Mouse (Mus musculus): ENCODE measurements around the gene Kcnk3. TPM values are rescaled to one million over a fixed set of nuclear protein-coding genes. Genes with fewer than 3 reads are reported as not detected.
A peak's percentile ranks its signal among the peaks of the same experiment; 100 is the strongest.

Kcnk3 gene
- total RNA-seq (2021) = under 1 TPM; 0.18 to 0.59 TPM
- long read RNA-seq, experiment 1, partial matches to known transcripts = 0 of 2 reads
- long read RNA-seq, experiment 1, other reads (novel, unspliced or antisense) = 0 of 2 reads
- long read RNA-seq, experiment 2, partial matches to known transcripts = 0 of 1 reads
- long read RNA-seq, experiment 2, other reads (novel, unspliced or antisense) = 0 of 1 reads

- DNase-seq (ENCODE audit: low spot score) = peak; percentile 45
Measured at GRCm38 (mm10) chr5:30587681-30588300, at the start of gene Kcnk3. Kcnk3 (plus strand) TSS chr5:30588170.

- no peak for DNase-seq (ENCODE audit: low spot score)
Measured at GRCm38 (mm10) chr5:30545698-30546097, 42.3 kb upstream of the Kcnk3 start, which contains the start of gene Cib4. Cib4 (minus strand) TSS chr5:30545836.

GRCm38 (mm10) chr5:30548681-30549080 lies 39.3 kb upstream of the Kcnk3 start:
- no peak for DNase-seq (ENCODE audit: low spot score)

DNA sequence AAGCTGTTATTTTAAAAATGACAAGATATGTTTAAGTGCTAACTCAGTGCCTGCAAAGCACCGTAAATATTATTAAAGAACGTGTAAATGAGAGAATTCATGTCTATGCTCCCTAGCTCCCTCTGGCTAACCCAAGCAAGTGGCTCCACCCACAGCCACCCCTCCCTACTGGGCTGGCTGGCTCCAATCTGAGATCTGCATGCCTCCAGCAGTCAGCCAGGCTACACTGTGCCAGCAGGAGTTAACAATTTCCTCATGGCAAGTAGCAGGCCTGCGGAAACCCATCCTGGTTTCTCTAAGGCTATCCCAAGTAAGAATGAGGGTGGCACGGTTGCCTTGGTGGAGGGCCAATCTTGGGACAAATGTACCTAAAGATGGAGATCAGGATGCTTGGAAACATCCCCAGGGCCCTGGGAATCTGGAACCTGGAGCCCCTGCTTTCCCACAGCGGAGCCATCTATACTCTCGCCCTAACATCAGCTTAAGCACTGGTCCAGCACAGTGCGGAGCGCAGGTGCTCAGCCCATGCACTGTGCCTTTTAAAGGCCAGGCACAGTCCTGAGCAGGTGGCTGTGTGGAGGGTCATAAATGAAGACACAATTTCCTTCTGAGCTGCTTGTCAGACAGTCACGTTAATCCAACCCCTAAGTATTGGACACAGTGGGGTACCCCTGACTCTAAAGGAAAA lies 37.5 kb upstream of the Kcnk3 start:
- DNase-seq (ENCODE audit: low spot score) = no peak

DNA sequence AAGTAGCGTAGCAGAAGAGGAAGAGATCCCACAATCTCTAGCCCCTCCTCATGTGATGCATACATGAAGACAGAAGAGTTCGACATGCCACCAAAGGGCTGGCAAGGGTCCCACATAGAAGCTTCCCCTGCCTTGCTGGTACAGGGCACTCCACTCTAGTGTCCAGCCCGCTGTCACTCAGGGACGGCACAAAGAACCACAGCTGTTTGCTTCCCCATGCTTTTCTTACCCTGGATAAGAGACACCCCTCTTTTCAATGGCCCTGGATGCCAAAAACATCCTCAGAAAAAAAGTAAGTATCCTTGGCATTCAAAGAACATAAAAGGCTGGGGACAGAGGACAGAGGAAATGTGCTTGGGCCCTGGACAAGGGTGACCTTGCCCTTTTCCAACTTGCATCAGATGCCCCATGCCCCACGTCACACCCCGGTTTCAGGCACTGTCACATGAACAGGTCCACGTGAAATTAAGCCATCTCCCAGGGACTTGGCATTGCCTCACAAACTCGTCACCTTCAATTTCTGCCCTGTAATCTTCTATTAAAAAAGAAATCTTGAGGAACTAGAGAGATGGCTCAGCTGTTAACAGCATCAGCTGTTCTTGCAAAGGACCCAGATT lies 36.8 kb upstream of the Kcnk3 start:
- no peak for DNase-seq (ENCODE audit: low spot score)

DNA sequence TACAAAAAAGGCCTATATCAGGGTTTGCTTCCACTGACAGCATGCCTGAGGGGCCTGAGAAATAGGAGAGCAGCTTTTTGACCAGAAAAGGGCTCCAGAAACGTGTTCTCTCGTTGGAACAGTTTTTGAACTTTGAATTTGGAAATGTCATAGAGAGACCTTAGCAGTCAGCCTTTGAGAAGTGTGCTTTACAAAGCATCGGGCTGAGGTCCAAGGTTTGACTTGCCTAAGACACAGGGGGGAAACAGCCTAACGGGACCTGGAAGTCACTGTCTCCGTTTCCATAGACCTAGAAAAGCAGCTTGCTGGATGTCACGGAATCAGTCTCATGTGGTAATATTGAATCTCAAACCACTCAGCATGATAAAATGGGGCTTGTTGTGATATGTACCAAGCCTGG lies 36.0 kb upstream of the Kcnk3 start:
- no peak for DNase-seq (ENCODE audit: low spot score)

GRCm38 (mm10) chr5:30553936-30554335 lies 34.0 kb upstream of the Kcnk3 start:
- no peak for DNase-seq (ENCODE audit: low spot score)

DNA sequence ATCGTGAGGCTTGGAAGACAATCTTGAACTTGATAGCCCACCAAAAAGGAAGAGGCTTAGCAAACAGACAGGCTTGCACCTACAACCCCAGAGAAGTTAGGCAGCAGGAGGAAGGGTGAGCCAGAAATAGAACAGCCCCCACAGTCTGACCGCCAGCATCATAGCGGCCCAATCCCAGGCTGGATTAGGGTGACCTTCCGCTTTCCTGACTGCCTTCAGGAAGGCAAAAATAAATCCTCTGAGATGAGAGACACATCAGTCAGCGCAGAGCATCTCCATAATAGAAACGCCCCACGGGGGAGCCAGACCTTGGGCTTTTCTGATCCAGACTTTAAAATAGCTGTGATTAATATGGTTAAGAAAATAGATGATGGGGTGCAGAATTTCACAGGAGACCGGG lies 33.0 kb upstream of the Kcnk3 start:
- DNase-seq (ENCODE audit: low spot score) = no peak

- DNase-seq (ENCODE audit: low spot score) = no peak
Measured at GRCm38 (mm10) chr5:30556284-30556683, 31.7 kb upstream of the Kcnk3 start.

- no peak for DNase-seq (ENCODE audit: low spot score)
Measured at GRCm38 (mm10) chr5:30559421-30559820, 28.5 kb upstream of the Kcnk3 start.

DNA sequence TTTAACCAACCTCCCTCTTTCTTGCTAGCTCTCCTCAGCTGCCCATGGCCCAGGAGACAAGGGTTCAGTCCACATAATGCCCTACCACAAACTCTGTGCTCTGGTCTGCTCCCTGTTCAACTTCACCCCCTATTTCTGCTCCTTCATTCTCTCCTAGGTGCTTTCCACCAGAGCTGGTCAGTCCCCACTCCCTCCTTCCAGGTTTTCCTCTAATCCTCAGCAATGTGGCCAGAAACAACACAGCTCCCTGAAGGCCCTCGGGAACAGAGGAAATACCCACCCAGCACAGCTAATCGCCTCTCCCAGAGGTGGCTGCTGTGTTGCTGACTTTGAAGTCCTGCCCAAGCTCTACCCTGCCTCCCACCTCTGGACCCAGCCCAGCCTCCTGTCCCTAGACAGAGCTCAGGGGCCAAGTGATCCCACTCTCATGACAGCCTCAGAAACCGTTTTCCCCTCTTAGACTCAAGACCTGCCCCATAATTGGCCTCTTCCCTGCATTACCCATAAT lies 27.9 kb upstream of the Kcnk3 start:
- no peak for DNase-seq (ENCODE audit: low spot score)

DNA sequence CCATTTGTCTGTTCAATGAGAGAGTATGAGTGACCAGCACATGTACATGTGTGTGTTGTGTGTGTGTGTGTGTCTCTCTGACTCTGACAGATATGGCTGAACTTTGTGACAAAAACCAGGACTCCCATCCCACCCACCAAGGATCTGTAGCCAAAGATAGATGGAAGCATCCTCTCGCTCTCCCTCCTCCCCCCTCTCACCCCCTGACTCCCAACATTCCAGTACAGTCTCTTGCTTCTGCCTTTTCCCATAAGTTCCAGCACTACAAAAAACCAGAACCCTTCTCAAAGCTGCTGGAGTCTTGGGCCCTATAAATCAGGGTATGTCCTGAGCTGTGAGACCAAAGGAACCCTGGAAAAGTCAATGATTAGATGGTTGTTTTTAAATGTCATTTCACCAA lies 19.5 kb upstream of the Kcnk3 start:
- DNase-seq (ENCODE audit: low spot score) = no peak

DNA sequence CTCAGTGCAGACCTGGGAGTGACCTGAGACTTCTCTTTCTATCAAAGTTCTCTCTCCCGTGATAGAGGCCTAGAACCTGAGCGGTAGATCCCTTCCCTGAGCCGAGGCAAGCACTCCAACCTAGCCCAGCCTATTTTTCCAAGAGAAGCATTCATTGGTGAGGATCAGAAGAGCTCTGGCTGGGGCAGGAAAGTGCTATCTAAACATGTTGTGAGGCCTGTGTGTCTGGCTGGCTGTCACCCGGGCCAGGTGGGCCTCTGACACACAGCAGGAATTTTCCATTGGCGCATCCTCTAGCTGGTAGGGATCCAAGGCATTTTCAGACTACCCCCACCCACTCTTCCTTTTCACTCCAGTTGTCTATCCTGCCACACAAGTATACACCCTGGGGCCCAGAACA lies 16.1 kb upstream of the Kcnk3 start:
- DNase-seq (ENCODE audit: low spot score) = no peak

- no peak for DNase-seq (ENCODE audit: low spot score)
Measured at GRCm38 (mm10) chr5:30574367-30574766, 13.6 kb upstream of the Kcnk3 start.

DNA sequence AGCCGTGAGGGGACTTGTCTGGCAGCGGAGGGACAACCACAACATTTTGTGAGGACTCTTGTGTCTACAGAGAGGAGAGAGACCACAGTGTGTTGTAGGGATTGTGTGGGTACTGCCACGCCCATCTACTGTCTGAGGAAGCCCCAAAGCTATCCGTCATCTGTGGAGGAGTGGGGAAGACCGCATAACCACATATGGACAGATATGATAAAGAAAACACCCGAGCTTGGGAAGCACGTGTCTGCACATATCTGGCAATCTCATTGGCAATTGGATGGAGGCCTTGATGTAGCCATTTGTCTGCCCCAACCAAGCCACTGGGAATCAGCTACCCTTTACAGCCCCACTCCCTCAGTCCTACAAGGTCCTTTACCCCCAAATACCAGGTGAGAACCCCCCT lies 11.7 kb upstream of the Kcnk3 start:
- DNase-seq (ENCODE audit: low spot score) = no peak

GRCm38 (mm10) chr5:30577251-30577650 lies 10.7 kb upstream of the Kcnk3 start:
- DNase-seq (ENCODE audit: low spot score) = no peak

DNA sequence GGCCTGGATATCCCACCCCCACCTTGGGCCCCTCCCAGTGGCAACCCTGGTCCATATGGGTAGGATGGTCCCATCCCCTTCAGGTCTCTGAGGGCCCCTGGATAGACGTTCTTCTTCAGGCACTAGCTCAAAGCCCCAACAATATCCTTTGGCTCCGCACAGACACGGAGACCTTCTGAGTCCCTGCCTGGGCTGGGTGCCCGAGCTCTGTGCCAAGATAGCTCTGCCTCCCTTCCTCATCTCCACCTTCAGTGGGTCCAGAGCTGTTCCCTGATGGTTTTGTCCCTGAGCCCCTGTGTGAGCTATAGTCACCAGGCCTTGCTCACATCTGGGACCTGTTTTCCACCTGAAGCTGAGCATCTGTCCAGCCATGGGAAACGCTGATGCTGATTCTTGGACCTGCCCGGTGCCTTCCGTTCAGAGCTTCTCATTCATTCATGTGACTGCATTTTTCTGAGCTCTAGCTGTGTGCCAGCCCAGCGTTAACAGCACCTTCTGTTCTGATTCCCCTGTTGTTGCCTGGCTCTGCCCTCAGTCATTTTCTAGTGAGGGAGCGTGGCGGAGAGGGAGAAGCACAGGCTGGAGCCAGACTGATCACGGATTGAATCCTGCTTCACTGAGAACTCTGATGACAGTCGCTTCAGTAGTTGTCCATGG lies 10.2 kb upstream of the Kcnk3 start:
- no peak for DNase-seq (ENCODE audit: low spot score)

- no peak for DNase-seq (ENCODE audit: low spot score)
Measured at GRCm38 (mm10) chr5:30578445-30579080, 9.4 kb upstream of the Kcnk3 start.

DNA sequence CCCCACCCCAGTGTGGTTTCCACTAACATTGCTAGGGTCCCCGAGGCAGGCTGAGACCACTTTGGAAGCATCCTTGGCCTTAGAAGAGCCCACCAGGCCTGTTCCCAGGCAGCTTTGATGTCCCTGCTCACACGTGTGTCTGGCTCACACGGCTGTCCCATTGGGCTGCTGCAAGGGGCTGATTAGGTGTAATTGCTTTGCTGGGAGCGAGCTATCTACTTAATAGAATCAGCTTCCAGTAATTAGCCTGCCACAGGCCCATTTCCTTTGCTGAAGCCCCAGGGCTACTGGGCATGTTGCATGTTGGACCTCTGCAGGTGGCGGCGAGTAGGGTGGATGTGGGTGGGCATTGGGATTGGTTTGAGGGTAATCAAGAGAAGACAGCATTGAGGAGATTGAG lies 7.2 kb upstream of the Kcnk3 start:
- no peak for DNase-seq (ENCODE audit: low spot score)

- no peak for DNase-seq (ENCODE audit: low spot score)
Measured at GRCm38 (mm10) chr5:30582017-30582416, 6.0 kb upstream of the Kcnk3 start.

DNA sequence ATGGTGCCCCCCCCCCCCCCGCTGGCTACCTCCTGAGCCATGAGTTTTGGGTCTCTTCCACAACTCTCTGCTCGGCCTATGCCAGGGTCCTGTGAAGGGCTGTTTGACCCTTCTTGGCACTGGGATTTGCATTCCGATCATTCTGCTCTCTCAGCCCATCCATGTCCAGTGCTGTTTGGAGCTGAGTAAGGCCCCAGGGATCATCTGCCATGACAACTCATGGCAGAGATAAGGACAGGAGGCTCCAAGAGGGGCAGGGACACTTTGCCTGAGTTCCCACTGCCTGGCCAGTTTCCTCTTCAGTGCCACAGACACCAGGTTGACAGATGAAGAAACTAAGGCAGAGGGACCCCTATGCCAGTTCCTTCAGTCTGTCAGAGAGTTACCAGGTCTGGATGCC lies 1.4 kb upstream of the Kcnk3 start:
- no peak for DNase-seq (ENCODE audit: low spot score)

Measured in gastrocnemius, adult 18-20 months (tissue).